Mouse (Mus musculus): ENCODE data around the gene Synpo2.

- TF ChIP-seq CTCF (IDR thresholded peaks at IDR 0.05; ENCODE audit: low read depth) (no peak), EP300 (IDR thresholded peaks at IDR 0.05; ENCODE audit: low read depth) (no peak)
These were observed 202.1 kb downstream of the Synpo2 start for GRCm38 (mm10) chr3:123033804-123034203.

Data from heart, postnatal 0 days (tissue).